Mouse (Mus musculus) neural tube, embryonic 13.5 days (tissue): Measurements from ENCODE around the gene Skor1. TPM values are rescaled to one million over a fixed set of nuclear protein-coding genes. Genes with fewer than 3 reads are reported as not detected.

Source experiments
- ATAC-seq: fragments of 200-750 bp; cut with Nextera tagmentation; 2 replicates; pipeline ENCODE4 v1.8.0; 2017; ENCODE audit warnings: low read depth, mild to moderate bottlenecking, moderate TSS enrichment, moderate library complexity
- H3K27ac ChIP-seq: fragments of 300-500 bp; sonication (generic); replicated peaks from 2 replicates; pipeline ENCODE4 v1.5.1; 2015; ENCODE audit warnings: moderate library complexity, mild to moderate bottlenecking, inconsistent platforms
- H3K27me3 ChIP-seq: fragments of 300-500 bp; sonication (generic); 2 replicates; pipeline ENCODE4 v1.6.1; 2015; ENCODE audit warnings: mild to moderate bottlenecking, inconsistent platforms
- H3K36me3 ChIP-seq: fragments of 300-500 bp; sonication (generic); 2 replicates; pipeline ENCODE4 v1.6.1; 2015; ENCODE audit warnings: mild to moderate bottlenecking, inconsistent platforms
- H3K4me1 ChIP-seq: fragments of 300-500 bp; sonication (generic); replicated peaks from 2 replicates; pipeline ENCODE4 v1.6.1; 2015; ENCODE audit warnings: inconsistent platforms
- H3K4me2 ChIP-seq: fragments of 300-500 bp; sonication (generic); 2 replicates; pipeline ENCODE4 v1.6.1; 2015; ENCODE audit warnings: inconsistent platforms, mild to moderate bottlenecking, moderate library complexity
- H3K4me3 ChIP-seq: fragments of 300-500 bp; sonication (generic); 2 replicates; pipeline ENCODE4 v1.5.1; 2015; ENCODE audit warnings: mild to moderate bottlenecking, inconsistent platforms
- H3K9ac ChIP-seq: fragments of 300-500 bp; sonication (generic); 2 replicates; pipeline ENCODE4 v1.6.1; 2015; ENCODE audit warnings: moderate library complexity, mild to moderate bottlenecking, inconsistent platforms
- H3K9me3 ChIP-seq: fragments of 300-500 bp; sonication (generic); 2 replicates; pipeline ENCODE4 v1.6.1; 2016; ENCODE audit warnings: inconsistent platforms
- WGBS: fragments of 180-500 bp; shearing (Covaris S2); methylation state at CpG from one replicate; pipeline ENCODE4 v1.1.7; 2015; 5-methylcytosine and 5-hydroxymethylcytosine counted together
- polyA plus RNA-seq: library from polyadenylated mRNA; unstranded; fragments of >200 nt; fragmentation: Nextera tagmentation; extraction: Ambion mirVana; gene quantifications from 2 replicates; pipeline ENCODE4 v1.2.1, GENCODE M21; 2015

Skor1 gene
- polyA plus RNA-seq, 1 experiment from 2014 or later: 25.4 TPM

GRCm38 (mm10) chr9:63147296-63147695 is 1.5 kb downstream of the Skor1 start:
- peaks cover 89% of the 10 kb centered on the region for H3K4me1 ChIP-seq
- no peak for ATAC-seq
- 0% methylated on average over 9 of the region's 9 CpGs for WGBS
- peak overlapping the region; percentile 61 for H3K4me2 ChIP-seq
- no peaks in the 10 kb centered on the region for H3K36me3 ChIP-seq
- H3K4me3 ChIP-seq: peak overlapping the region; percentile 51
- peak overlapping the region; percentile 93 for H3K27ac ChIP-seq
- no peaks in the 10 kb centered on the region for H3K9me3 ChIP-seq
- H3K27me3 ChIP-seq: peaks cover 99% of the 10 kb centered on the region
- H3K9ac ChIP-seq: peak overlapping the region; percentile 74

DNA sequence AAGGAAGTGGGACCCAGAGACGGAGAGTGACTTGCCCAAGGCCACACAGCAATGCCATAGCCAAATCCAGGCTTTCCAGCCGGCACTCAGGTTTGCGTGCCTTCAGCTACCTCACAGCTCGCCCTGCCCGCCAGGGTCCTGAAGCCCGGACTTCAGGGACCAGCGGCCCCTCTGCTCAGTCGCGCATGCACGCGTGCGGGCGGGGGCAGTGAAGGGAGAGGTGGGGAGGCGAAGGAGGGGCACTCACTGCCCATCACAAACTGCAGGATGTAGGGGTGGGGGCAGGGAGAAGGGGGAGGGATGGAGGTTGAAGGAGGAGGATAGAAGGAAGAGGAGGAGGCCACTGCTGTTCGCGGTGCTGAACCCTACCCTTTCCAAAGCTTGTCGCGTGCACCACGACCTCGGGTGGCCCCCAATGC is 1.9 kb downstream of the Skor1 start:
- Histone ChIP-seq H3K4me3 (peak overlapping the region; percentile 51), H3K4me2 (peak overlapping the region; percentile 61), H3K9ac (peak overlapping the region; percentile 74), H3K27me3 (peaks cover 99% of the 10 kb centered on the region), H3K27ac (peak overlapping the region; percentile 93), H3K4me1 (peaks cover 91% of the 10 kb centered on the region), H3K9me3 (no peaks in the 10 kb centered on the region), H3K36me3 (no peaks in the 10 kb centered on the region)
- WGBS: under 1% methylated on average over 20 of the region's 20 CpGs
- ATAC-seq: peak; percentile 12; the same call in 1 of the 2 replicates

GRCm38 (mm10) chr9:63146126-63146855 is 2.5 kb downstream of the Skor1 start:
- Histone ChIP-seq H3K9ac (peak overlapping the region; percentile 74), H3K36me3 (no peaks in the 10 kb centered on the region)

DNA sequence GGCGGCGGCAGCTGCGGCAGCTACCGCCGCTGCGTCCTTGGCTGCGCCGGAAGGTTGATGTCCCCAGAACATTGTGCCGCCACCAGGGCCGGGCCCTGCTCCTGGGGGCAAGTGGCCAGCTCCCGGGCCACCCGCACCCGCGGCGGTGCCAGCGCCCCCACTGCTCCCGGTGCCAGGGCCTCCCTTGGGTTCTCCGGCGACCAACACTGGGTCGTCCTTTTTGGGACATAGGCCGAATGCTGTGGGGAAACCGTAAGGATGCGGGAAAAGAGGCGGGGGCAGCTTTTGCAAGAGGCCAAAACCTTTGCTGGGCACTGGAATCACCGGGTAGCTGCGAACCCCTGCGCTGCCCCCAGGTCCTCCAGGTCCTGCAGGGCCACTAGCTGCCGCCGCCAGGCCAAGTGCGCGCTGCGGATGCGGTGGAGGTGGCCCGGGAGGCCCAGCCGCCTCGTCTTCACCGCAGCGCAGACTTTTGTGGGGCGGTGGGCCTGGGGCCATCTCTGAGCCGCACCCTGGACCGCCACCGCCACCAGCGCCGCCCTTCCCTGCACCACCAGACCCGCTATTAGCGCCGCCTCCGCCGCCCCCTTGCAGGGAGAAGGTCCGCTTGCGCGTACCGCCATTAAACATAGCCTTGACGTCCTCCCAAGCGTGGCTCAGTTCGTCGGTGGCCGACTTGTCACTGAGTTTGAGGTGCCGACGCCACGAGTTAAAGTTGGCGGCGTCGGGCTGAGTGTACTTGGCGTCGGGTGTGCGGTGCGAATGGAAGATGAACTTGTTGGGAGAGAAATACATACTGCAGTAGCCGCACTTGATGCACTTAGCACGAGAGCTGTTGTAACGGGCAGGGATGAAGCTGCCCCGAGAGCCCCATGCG is 3.3 kb downstream of the Skor1 start:
- Histone ChIP-seq H3K27me3 (peaks cover 99% of the 10 kb centered on the region), H3K4me2 (peak overlapping the region; percentile 61), H3K9ac (peak overlapping the region; percentile 74), H3K36me3 (no peaks in the 10 kb centered on the region), H3K9me3 (no peaks in the 10 kb centered on the region), H3K27ac (peak overlapping the region; percentile 93), H3K4me3 (peak overlapping the region; percentile 51), H3K4me1 (peaks cover 89% of the 10 kb centered on the region)
- WGBS: 1% methylated on average over 73 of the region's 73 CpGs
- ATAC-seq: no peak

More at GRCm38 (mm10) chr9:63146126-63146855, 2.5 kb downstream of the Skor1 start:
- 0 out of 2 replicates have a peak, but pooled peaks have one; percentile 4 for ATAC-seq
- Histone ChIP-seq H3K4me3 (peak overlapping the region; percentile 51), H3K27ac (peak overlapping the region; percentile 93), H3K4me1 (peaks cover 92% of the 10 kb centered on the region), H3K27me3 (peaks cover 99% of the 10 kb centered on the region), H3K9me3 (no peaks in the 10 kb centered on the region), H3K4me2 (peak overlapping the region; percentile 61)
- 1% methylated on average over 46 of the region's 46 CpGs for WGBS

GRCm38 (mm10) chr9:63144502-63145248 is 4.1 kb downstream of the Skor1 start:
- peak overlapping the region; percentile 74 for H3K9ac ChIP-seq
- no peak for ATAC-seq
- H3K4me1 ChIP-seq: peaks cover 89% of the 10 kb centered on the region
- under 1% methylated on average over 80 of the region's 80 CpGs for WGBS
- no peaks in the 10 kb centered on the region for H3K9me3 ChIP-seq
- peak overlapping the region; percentile 51 for H3K4me3 ChIP-seq
- peaks cover 99% of the 10 kb centered on the region for H3K27me3 ChIP-seq
- no peaks in the 10 kb centered on the region for H3K36me3 ChIP-seq
- peak overlapping the region; percentile 61 for H3K4me2 ChIP-seq
- peak overlapping the region; percentile 93 for H3K27ac ChIP-seq

DNA sequence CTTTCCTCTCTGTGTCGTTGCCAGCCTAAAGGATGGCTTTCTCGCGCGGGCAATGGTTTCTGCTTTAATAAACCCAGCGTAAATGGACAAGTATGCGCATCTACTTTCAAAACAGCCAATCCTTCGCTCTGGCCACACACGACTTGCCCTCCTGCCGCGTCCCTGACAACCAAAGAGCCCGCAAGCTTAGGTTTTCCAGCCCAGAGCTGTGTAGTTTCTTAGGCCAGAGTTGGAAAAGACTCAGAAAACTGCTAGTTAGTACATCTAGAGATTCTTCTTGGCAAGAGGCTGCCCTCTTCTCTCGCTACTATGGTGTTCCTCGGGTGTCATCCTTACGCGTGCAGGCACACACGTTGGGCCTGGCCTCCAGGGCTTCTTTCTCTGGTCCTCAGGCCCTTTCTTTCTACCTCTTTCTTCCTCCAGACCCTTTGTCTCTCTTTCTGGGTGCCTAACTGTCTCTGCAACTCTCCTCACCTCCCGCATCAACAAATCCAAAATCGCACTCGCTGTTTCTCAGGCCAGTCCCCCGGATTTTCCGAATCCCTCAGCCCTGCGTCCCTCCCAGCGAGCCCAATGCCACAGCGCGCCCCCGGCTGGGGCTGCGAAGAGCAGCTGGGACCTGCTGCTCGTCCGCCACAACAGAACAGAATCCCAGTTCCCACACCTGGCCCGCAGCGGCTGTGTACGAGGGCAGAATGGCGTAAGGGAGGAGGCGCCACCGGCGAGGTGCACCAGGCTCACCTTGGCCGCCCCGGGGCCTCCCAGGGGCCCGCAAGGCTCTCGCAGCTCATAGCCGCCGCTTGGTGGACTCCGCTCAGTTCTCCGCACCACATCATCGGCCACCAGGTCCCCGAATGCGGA is 4.9 kb downstream of the Skor1 start:
- H3K4me1 ChIP-seq: peaks cover 90% of the 10 kb centered on the region
- WGBS: under 1% methylated on average over 47 of the region's 47 CpGs

DNA sequence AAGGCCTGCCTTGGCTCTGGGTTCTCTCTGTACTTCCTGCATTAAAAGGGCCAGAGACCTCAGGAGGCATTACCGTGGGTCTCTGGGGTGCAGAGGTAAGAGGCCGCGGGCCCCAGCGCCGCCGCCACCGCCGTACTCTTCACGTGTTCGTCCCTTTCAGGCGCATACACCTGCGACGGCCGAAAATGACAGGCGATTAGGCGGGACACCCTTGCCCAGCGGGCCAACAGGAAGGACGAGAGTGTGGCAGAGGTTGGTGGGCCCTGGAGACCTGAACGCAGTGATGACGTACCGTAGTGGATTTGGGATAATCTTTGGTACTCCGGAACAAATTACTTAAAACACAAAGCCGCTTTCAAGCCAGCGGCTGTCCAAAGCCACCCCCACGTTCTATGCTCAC is 5.5 kb downstream of the Skor1 start:
- peaks cover 99% of the 10 kb centered on the region for H3K27me3 ChIP-seq
- H3K4me3 ChIP-seq: peak overlapping the region; percentile 51
- H3K27ac ChIP-seq: peak overlapping the region; percentile 93
- H3K9me3 ChIP-seq: no peaks in the 10 kb centered on the region
- peak overlapping the region; percentile 61 for H3K4me2 ChIP-seq
- H3K9ac ChIP-seq: peak overlapping the region; percentile 74
- under 1% methylated on average over 25 of the region's 25 CpGs for WGBS
- peaks cover 90% of the 10 kb centered on the region for H3K4me1 ChIP-seq
- no peak for ATAC-seq
- H3K36me3 ChIP-seq: no peaks in the 10 kb centered on the region

More for the DNA sequence above, 4.9 kb downstream of the Skor1 start:
- no peaks in the 10 kb centered on the region for H3K36me3 ChIP-seq
- ATAC-seq: no peak
- H3K9ac ChIP-seq: peak overlapping the region; percentile 74
- H3K4me2 ChIP-seq: peak overlapping the region; percentile 61
- peaks cover 99% of the 10 kb centered on the region for H3K27me3 ChIP-seq
- no peaks in the 10 kb centered on the region for H3K9me3 ChIP-seq
- peak overlapping the region; percentile 51 for H3K4me3 ChIP-seq
- peak overlapping the region; percentile 93 for H3K27ac ChIP-seq

DNA sequence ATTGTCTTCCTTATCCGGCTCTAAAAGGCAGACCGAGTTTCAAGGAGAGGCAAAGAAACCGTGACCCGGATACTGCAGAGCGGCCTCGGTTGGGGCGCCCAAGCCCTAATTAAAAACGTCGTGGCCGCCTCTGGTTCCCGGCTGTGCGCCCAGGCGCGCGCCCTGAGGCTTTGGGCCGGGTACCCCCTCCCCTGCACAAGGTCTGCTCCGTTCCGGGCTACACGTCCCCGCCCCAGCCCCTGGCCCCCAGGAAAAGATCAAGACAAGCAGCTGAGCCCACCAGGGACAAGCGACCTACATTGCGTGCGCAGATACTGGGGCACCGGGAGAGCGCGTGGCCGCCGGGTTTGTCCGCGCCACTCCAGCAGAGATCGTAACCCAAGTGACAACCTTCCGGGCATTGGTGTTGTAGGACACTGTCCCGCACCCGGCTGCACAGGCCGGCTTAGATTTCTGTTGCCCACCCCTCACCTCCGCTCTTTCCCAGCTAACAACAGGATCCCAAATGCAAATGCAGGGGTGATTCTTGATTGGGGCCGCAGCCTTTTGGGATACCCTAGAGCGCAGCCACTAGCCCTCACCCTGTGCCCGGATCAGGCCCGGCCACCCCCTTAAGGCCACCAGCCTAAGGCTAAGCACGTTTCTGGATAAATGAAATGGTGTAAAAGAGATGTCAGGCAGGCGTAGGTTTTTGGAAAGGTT is 6.3 kb downstream of the Skor1 start:
- ATAC-seq: no peak
- under 1% methylated on average over 42 of the region's 42 CpGs for WGBS
- peaks cover 99% of the 10 kb centered on the region for H3K27me3 ChIP-seq
- H3K9me3 ChIP-seq: no peaks in the 10 kb centered on the region
- H3K4me2 ChIP-seq: peak overlapping the region; percentile 61
- peak overlapping the region; percentile 51 for H3K4me3 ChIP-seq
- peak overlapping the region; percentile 93 for H3K27ac ChIP-seq
- H3K9ac ChIP-seq: peak overlapping the region; percentile 74
- H3K4me1 ChIP-seq: peaks cover 92% of the 10 kb centered on the region
- H3K36me3 ChIP-seq: no peaks in the 10 kb centered on the region

- Histone ChIP-seq H3K9ac (peak overlapping the region; percentile 74), H3K27me3 (peaks cover 99% of the 10 kb centered on the region), H3K36me3 (no peaks in the 10 kb centered on the region), H3K9me3 (no peaks in the 10 kb centered on the region), H3K4me1 (peaks cover 92% of the 10 kb centered on the region), H3K4me3 (peak overlapping the region; percentile 51), H3K27ac (peak overlapping the region; percentile 93), H3K4me2 (peak overlapping the region; percentile 61)
- 3% methylated on average over 24 of the region's 24 CpGs for WGBS
- no peak for ATAC-seq
Measured at GRCm38 (mm10) chr9:63141641-63142334, 7.0 kb downstream of the Skor1 start.

DNA sequence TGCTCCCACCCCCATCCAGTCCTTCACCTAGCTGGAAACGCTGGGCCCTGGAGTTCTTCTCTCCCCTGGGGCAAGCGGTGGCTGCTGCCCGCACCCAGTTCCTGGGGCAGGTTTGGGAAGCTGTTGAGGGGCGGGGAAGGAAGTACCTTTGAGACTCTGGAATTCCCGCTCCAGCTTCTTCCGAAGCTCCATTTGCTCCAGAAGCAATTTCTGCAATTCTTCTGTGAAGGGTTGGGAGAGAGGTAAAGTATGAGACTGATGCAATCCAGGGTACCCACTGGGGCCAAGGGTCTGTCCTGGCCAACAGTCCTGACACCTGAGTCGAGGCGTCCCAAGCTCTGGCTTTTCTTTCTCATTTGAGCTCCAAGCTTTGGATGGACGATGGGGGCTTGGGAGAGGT is 8.6 kb downstream of the Skor1 start:
- Histone ChIP-seq H3K9ac (peak overlapping the region; percentile 74), H3K27ac (peak overlapping the region; percentile 74), H3K27me3 (peaks cover 97% of the 10 kb centered on the region), H3K4me2 (peak overlapping the region; percentile 61), H3K4me3 (peak overlapping the region; percentile 51), H3K36me3 (no peaks in the 10 kb centered on the region), H3K4me1 (peaks cover 90% of the 10 kb centered on the region), H3K9me3 (no peaks in the 10 kb centered on the region)
- WGBS: 3% methylated on average over 9 of the region's 9 CpGs
- ATAC-seq: no peak
